Mouse (Mus musculus) left cerebral cortex, postnatal 36 days (tissue): ENCODE measurements around the gene Hoxa2. TPM values are rescaled to one million over a fixed set of nuclear protein-coding genes. Genes with fewer than 3 reads are reported as not detected.

Experiments
- DNase-seq, 2 experiments: peaks; one replicate each; pipeline ENCODE4 v3.0.0; 2021 to 2022; ENCODE audit warnings: low spot score in 2 of 2, mixed read lengths in 1 of 2
- intact Hi-C: fragments of 180-260 bp; cut with DNase I; formaldehyde crosslinking; loops from one replicate; pipeline ENCODE4 v1.15.1; 2025
- total RNA-seq, 2 experiments: library from RNA; stranded (reverse); gene quantifications; 2 replicates each; pipeline ENCODE4 v1.2.3; 2021

Hoxa2 gene
- total RNA-seq, 2 experiments from 2014 or later: not detected

DNA sequence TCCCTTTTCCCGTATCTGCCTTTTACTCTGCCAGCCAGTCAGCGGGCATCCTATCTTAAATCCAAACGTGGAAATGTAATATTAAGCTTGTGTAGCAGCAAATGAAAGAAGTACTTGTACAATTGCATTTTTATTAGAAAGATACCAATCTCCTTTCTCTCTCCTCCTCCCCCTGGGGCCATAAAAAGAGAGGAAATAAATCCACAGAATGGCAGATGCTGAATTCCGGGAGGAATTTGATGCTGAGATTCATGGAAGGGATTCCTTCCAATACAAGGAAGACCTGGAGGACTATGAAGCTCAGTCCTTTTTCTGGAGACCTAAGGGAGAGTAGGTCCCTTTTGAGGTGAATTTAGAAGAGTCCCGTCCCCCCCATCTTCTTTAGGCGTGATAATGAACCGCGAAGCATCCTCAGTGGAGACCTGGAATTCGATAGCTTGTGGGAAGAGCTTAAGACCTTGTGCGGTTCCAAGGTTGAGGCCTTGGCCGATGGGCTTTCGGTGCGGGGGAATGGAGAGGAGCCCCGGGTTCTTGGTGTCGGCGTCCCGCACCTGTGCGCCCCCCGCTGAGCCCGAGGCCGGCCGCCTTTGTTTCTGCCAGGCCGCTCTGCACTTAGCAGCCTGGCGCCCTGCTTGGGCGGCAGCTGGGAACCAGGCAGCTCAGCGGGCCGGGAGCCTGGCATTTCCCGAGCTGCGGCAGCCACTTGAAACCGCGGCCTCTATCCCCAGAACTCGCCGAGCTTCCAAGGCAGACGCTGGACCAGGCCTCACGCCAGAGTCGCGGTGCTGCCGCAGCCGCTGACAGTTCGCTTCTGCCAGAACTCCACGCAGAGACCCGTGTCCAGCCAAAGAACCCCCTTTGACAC is 3.8 kb upstream of the Hoxa2 start:
- intact Hi-C loops: loop anchor here (5.0 kb wide), 1 partner anchor 34 kb away; the partner anchor contains the start of gene Hoxa5
- no peak for DNase-seq

GRCm38 (mm10) chr6:52167736-52168161 is 3.1 kb upstream of the Hoxa2 start:
- intact Hi-C loops: loop anchor here (5.0 kb wide), 1 partner anchor 35 kb away; the partner anchor contains the start of gene Hoxa5

DNA sequence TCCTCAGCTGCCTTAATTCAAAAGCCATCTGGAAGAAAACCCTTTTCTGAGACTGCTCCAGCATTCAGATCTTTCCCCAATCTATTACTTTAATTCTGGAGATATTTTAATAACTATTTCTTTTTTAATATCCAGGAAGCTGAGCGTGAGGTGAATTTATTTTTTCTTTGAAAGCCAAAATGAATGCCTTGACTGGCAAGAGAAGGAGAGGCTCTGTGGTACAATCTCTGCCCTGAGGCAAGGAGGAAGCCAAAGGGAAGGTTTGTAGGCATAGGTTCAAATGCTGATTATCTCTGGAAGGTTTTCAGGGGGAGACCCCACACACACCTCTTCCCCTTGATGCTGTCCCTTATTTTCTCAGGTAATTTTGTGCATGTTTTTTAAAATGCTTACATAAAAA is 2.5 kb upstream of the Hoxa2 start:
- intact Hi-C loops: loop anchor here (5.0 kb wide), 1 partner anchor 35 kb away; the partner anchor contains the start of gene Hoxa5
- DNase-seq: no peak

More at GRCm38 (mm10) chr6:52167736-52168161, 3.1 kb upstream of the Hoxa2 start:
- no peak for DNase-seq

DNA sequence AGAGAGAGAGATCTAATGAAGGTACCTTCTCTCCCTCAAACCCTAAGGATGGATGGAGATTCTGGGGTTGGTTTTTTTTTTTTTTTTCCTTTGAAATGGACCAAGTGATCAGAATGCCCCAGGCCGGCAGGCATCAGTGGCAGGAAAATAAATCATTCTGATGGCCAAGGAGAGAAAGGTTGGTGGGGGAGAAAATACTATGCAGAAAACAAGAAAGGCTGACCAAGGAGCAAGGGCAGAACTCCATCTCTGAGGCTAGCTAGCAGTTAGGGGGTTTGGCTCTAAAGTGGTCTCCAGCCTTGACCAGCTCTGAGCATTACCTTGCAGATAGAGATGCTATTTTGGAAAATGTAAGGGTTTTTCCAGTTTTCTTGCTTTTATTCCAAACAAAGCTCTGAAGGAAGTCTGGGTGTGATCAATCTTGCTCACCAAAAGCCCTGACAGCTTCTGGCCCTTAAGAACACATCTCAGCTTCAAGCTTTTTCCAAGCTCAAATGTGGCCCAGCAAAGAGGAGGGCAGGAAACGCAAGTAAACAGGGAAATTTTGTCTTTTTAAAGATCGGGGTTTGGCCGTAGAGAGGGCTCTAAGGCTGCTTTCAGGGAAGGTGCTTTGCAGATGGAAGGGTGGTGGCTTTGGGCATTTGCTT is 1.9 kb upstream of the Hoxa2 start:
- intact Hi-C loops: loop anchor here (5.0 kb wide), 1 partner anchor 36 kb away; the partner anchor contains the start of gene Hoxa5
- no peak for DNase-seq

- intact Hi-C loops: loop anchor here (5.0 kb wide), 1 partner anchor 37 kb away; the partner anchor contains the start of gene Hoxa5
- DNase-seq: no peak
These were observed 1.1 kb upstream of the Hoxa2 start for GRCm38 (mm10) chr6:52165441-52166370.

DNA sequence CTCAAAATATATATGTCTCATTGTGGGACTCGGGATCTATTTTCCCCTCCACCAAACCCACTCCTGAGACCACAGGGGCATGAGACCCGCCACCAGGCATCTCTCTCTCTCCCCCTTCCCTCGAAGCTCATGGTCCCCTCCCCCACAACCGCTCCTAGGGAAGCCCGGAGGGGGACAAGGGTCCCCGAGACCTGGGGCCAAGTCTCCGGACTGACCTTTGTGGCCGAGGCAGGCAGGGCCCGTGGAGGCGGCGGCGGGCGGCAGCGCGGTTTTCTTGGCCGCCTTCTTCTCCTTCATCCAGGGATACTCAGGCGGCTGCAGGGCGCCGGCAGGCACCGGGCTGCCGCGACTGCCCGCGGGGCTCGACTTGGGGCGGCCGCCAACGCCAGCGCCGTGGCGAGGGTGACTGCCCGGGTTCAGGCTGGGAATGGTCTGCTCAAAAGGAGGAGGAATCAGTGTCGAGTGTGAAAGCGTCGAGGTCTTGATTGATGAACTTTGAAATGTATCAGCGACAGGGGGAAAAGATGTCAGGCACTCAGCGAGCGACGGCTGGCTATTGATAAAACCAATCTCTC is 493 bp downstream of the Hoxa2 start:
- no peak for DNase-seq
- intact Hi-C loops: loop anchor here (5.0 kb wide), 1 partner anchor 987 kb away; no protein-coding TSS in a partner anchor

DNA sequence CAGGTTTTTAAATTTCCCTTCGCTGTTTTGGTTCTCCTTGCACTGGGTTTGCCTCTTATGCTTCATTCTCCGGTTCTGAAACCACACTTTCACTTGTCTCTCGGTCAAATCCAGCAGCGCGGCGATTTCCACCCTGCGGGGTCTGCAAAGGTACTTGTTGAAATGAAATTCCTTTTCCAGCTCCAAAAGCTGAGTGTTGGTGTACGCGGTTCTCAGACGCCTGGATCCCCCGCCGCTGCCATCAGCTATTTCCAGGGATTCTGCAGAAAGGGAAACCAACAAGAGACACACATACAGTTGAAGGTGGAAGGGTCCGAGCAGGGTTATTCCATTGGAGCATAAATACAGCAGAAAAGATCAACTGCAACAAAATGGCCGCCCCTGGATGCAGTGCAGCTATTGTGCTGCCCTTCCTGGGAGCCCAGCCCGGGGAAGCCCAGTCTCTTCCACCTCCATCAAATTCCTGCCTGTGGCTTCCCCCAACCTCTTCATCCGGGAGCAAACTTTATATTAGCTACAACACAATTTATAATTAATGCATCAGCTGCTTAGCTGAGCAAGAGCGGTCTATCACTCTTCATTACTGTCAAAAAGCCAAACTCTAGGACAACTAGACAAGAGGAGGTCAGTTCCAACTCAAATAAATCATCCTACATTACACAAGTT is 1.1 kb downstream of the Hoxa2 start:
- intact Hi-C loops: loop anchor here (5.0 kb wide), 1 partner anchor 986 kb away; no protein-coding TSS in a partner anchor
- no peak for DNase-seq

- intact Hi-C loops: loop anchor here (5.0 kb wide), 1 partner anchor 985 kb away; no protein-coding TSS in a partner anchor
- no peak for DNase-seq
These were observed 1.8 kb downstream of the Hoxa2 start for GRCm38 (mm10) chr6:52162611-52163365.

GRCm38 (mm10) chr6:52162093-52162380 is 2.6 kb downstream of the Hoxa2 start:
- intact Hi-C loops: loop anchor here (5.0 kb wide), 1 partner anchor 985 kb away; no protein-coding TSS in a partner anchor
- no peak for DNase-seq

DNA sequence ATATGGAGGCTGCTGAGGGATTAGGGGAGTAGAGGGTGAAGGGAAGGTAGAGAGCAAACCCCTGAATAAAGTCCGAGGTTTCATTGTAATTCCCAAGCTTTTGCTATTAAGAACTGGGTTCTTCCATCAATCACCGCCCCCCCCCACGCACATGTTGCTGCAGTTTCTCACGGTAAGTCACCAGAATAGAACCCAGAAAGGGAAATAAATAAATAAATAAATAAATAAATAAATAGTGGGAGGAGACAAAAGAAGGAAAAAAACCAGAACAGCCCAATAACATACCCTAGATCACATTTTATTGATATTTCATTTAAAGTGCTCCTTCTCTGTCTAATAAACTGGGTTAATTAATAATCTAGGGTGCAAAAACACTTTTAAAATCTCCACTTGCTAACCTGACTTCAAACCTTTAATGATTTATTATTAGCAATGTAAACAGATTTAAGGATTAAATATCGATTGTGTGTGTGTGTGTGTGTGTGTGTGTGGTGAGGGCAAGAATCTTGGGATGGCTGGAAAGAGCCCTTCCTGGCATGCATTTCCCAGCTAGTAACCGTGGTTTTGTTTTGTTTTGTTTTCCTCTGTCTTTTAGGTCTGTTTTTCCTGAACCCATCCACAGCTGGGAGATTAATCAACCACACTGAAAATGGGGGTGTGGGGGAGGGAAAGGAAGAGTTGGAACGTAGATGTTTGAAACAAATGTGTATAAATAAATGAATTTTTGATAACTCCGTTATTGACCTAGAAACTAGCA is 3.1 kb downstream of the Hoxa2 start:
- no peak for DNase-seq
- intact Hi-C loops: loop anchor here (5.0 kb wide), 1 partner anchor 984 kb away; no protein-coding TSS in a partner anchor

- intact Hi-C loops: loop anchor here (5.0 kb wide), 1 partner anchor 983 kb away; no protein-coding TSS in a partner anchor
- DNase-seq: no peak
These were observed 3.9 kb downstream of the Hoxa2 start for GRCm38 (mm10) chr6:52160511-52161335.

DNA sequence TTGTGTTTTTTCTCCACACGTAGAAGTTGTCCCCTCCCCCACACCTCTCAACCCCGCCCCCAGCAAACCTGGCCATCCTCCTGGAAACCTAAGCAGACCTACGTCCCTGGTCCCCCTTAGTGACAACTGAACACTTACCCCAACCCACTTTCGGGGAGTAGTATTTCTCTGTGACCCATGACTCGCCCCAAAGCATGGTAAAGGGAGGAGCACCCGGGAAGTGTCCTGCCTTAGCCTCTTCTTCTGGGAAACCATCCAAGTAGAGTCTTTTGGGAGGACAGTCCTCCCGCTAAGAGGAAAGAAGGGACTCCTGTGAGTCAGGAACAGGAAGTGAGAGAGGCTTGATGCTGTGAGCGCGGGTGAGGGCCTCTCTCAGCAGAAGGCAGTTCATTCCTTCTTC is 4.7 kb downstream of the Hoxa2 start:
- no peak for DNase-seq
- intact Hi-C loops: loop anchor here (5.0 to 10.0 kb wide), 3 partner anchors 155 to 983 kb away; no protein-coding TSS in a partner anchor

DNA sequence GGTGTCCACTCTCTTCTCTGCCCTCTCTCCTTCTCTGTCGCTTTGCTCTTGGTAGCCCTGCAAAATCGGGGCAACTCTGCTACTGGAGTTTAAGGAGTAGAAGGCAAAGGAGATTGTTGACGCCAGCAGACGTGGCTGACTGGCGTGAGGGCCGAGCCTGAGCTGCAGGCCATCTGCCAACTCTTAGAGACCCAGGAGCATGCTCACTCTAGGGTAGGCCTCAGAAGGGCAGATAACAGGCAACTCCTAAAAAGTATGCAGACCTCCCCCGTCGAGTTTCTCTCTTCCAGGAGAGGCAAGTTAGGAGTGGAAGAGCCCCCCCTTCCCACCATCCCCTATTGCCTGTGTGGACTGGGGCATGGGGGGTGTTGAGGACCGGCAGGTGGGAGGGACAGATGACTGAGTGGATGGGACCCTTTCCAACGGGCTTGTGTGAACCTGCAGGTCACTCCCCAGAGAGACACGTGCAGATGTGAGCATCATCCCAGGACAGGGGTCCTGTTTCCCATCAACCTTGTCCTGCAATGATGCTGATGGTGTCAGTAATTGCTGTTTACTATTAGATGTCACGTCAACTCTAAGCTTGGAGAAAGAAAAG is 5.4 kb downstream of the Hoxa2 start:
- intact Hi-C loops: loop anchor here (5.0 to 10.0 kb wide), 2 partner anchors 154 to 163 kb away; no protein-coding TSS in a partner anchor
- DNase-seq: no peak

- intact Hi-C loops: loop anchor here (5.0 to 10.0 kb wide), 2 partner anchors 154 to 164 kb away; no protein-coding TSS in a partner anchor
These were observed 6.2 kb downstream of the Hoxa2 start, which contains the start of gene Hoxa1 for GRCm38 (mm10) chr6:52158276-52159051. Hoxa1 (minus strand) TSS chr6:52158317.

More at GRCm38 (mm10) chr6:52158276-52159051, 6.2 kb downstream of the Hoxa2 start, which contains the start of gene Hoxa1:
- DNase-seq: no peak
